Mouse (Mus musculus) hindbrain, embryonic 14.5 days (tissue): ENCODE results near the gene Wwc1. TPM values are rescaled to one million over a fixed set of nuclear protein-coding genes. Genes with fewer than 3 reads are reported as not detected.

Source experiments
- ATAC-seq: fragments of 200-750 bp; cut with Nextera tagmentation; 2 replicates; pipeline ENCODE4 v1.8.0; 2017; ENCODE audit warnings: moderate number of reproducible peaks, mild to moderate bottlenecking, moderate TSS enrichment, moderate library complexity; ENCODE audit not compliant: low FRiP score
- DNase-seq: peaks from one replicate; pipeline ENCODE4 v3.0.0-alpha.2; 2015; ENCODE audit warnings: low spot score
- H3K27ac ChIP-seq: fragments of 300-500 bp; sonication (generic); 2 replicates; pipeline ENCODE4 v1.5.1; 2014; ENCODE audit warnings: mild to moderate bottlenecking, moderate library complexity
- H3K27me3 ChIP-seq: fragments of 300-500 bp; sonication (generic); 2 replicates; pipeline ENCODE4 v1.6.1; 2014; ENCODE audit warnings: mild to moderate bottlenecking, low read length, mixed read lengths; ENCODE audit not compliant: control insufficient read depth, insufficient read depth
- H3K36me3 ChIP-seq: fragments of 300-500 bp; sonication (generic); replicated peaks from 2 replicates; pipeline ENCODE4 v1.6.1; 2014; ENCODE audit not compliant: control insufficient read depth, insufficient read depth
- H3K4me1 ChIP-seq: fragments of 300-500 bp; sonication (generic); replicated peaks from 2 replicates; pipeline ENCODE4 v1.6.1; 2014; ENCODE audit warnings: antibody characterized with exemption, low read length, mixed read lengths; ENCODE audit not compliant: control insufficient read depth, insufficient read depth
- H3K4me2 ChIP-seq: fragments of 300-500 bp; sonication (generic); replicated peaks from 2 replicates; pipeline ENCODE4 v1.6.1; 2014; ENCODE audit warnings: mild to moderate bottlenecking, moderate library complexity
- H3K4me3 ChIP-seq: fragments of 300-500 bp; sonication (generic); replicated peaks from 2 replicates; pipeline ENCODE4 v1.5.1; 2014; ENCODE audit warnings: mild to moderate bottlenecking, low read length
- H3K9ac ChIP-seq: fragments of 300-500 bp; sonication (generic); 2 replicates; pipeline ENCODE4 v1.6.1; 2014
- H3K9me3 ChIP-seq: fragments of 300-500 bp; sonication (generic); 2 replicates; pipeline ENCODE4 v1.6.1; 2016; ENCODE audit warnings: low read length; ENCODE audit not compliant: control insufficient read depth
- WGBS: fragments of 180-500 bp; shearing (Covaris S2); extraction: QIAGEN DNeasy Blood & Tissue Kit; methylation state at CpG from one replicate; pipeline ENCODE4 v1.1.7; 2014; 5-methylcytosine and 5-hydroxymethylcytosine counted together
- polyA plus RNA-seq: library from polyadenylated mRNA; unstranded; fragments of >200 nt; fragmentation: Nextera tagmentation; extraction: Ambion mirVana; gene quantifications from 2 replicates; pipeline ENCODE4 v1.2.1, GENCODE M21; 2014

Wwc1 gene
- 9.3 and 10.1 TPM in 2 replicates for polyA plus RNA-seq

DNA sequence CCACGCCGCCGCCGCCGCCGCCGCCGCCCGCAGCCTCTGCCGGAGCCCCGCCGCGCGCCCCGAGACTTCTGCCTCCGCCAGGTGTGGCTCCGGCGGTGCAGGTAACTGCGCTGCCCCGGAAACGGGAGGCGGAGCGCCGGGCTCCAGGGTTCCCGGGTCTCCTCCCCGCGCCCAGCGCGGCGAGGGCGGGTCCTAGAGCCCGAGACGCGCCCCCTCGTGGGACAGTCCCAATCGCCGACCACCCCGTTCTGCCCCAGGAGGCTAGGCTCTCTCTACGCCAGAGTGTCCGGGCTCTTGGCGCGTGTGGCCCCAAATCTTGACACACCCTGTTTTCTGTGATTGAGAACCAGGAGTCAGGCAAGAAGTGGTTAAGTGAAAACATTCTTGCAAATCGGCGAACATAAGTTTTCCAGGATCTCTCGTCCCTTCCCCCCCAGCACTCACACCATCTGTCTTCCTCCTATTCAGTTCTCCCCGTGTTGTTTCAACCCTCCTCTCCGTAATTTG, at the start of gene Wwc1:
TSS of gene Wwc1 (minus strand) at position 117 of the 507 bp plus-strand sequence.
- peak; percentile 70 for ATAC-seq
- peak; percentile 65 for DNase-seq
- WGBS, result under 1% methylated on average over 34 of the region's 47 CpGs
- H3K36me3 ChIP-seq, result no peaks in the 10 kb centered on the region
- H3K27ac ChIP-seq, result peak within 1 kb of the TSS; percentile 70
- H3K4me3 ChIP-seq, result peak within 1 kb of the TSS; percentile 78
- no peaks in the 10 kb centered on the region for H3K9me3 ChIP-seq
- peak within 1 kb of the TSS; percentile 68 for H3K4me2 ChIP-seq
- no peaks in the 10 kb centered on the region; the same call in 1 of the 2 replicates for H3K27me3 ChIP-seq
- H3K9ac ChIP-seq, result peak within 1 kb of the TSS; percentile 73
- peaks cover 23% of the 10 kb centered on the region for H3K4me1 ChIP-seq

DNA sequence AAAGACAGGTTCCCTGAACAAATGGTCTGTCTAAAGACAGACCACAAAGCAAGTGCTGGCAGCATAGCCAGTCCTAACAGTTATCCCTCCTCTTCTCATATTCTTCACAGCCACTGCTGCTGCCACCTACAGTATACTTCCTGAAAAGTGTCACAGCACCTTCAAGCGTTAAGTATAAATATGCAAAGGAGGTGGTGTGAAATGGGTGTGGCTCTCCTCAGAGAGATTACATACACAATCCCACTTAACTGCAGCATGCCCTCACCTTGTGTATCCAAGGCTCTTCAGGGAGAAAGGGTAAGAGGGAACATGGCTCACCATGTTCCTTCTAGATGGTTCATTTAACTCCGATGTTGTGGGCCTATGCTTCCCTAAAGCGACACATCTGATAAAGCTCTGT, 39.7 kb upstream of the Wwc1 start:
- Histone ChIP-seq H3K9ac (no peak overlapping the region), H3K4me3 (no peak overlapping the region), H3K4me1 (no peaks in the 10 kb centered on the region), H3K9me3 (0 out of 2 replicates have a peak, but pooled peaks cover 5% of the 10 kb centered on the region), H3K27me3 (no peaks in the 10 kb centered on the region), H3K36me3 (peaks cover 30% of the 10 kb centered on the region), H3K27ac (no peak overlapping the region), H3K4me2 (no peak overlapping the region)
- WGBS, result 69% methylated on average over 3 of the region's 3 CpGs
- DNase-seq (no peak), ATAC-seq (no peak)

DNA sequence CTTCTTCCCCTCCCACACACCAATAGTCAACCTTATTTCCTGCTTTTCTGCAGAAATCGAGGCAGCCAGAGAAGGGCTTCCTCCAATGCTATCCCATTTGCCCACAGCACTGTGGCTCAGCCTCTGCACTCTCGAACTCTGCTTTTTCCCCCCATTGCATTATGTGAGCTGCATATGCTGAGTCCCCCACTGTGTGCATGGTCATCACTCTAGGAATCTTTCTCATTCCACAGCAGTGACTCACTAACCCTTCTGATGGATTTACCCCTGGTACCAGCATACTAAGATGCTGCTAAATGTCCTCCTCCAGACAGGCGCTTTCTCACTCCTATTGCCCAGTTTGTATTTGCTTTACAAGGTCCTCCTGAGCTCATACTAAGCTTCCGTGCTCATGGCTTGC, 32.9 kb upstream of the Wwc1 start:
- Histone ChIP-seq H3K27me3 (no peaks in the 10 kb centered on the region), H3K9ac (no peak overlapping the region), H3K36me3 (peaks cover 10% of the 10 kb centered on the region), H3K4me2 (no peak overlapping the region), H3K4me1 (0 out of 2 replicates have a peak, but pooled peaks cover 3% of the 10 kb centered on the region), H3K4me3 (no peak overlapping the region), H3K27ac (no peak overlapping the region), H3K9me3 (no peaks in the 10 kb centered on the region)
- WGBS, result 87% methylated on average over 4 of the region's 4 CpGs
- DNase-seq (no peak), ATAC-seq (no peak)

DNA sequence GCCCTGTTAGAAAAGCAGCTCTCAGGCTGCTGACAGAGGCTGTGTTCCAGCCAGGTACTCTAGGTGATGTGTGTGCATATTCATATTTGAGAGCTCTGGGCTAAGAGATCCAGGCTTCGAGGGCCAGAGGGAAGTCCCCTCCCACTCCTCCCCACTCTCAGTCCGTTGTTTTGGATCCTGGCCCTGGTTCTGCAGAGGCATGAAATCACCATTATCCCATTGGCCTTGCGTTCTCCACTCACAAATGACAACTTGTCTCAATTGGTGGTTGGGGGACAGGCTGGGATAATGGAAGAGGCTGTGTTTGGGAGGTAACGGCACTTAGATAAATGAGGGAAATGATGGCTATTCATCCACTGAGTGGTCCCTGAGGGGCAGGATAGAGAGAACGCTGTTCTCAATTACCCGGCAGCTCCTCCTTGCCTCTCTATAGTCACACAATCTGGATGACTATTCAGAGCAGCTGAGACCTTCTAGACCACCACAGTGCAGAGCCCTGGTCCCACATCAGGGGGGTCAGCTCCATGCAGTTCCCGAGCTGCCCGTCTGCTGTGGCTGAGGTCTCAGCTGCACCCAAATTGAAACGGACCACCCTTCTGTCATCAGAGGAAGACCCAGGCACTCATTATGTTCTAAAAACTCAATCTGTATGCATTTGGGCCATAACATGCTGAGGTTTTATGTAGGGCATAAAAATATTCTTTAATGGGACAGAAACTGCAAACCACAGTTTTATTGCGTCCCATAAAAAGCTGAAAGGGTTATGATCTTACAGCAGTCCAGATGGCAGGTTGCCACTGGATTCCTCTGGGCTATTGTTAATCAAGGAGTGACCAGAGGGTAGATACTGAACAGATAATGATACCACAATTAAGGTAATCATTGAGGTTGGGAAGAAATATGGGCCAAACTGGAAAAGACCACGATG, 29.2 kb upstream of the Wwc1 start:
- Histone ChIP-seq H3K27ac (no peak overlapping the region; the same call in 1 of the 2 replicates), H3K4me2 (no peak overlapping the region), H3K4me1 (0 out of 2 replicates have a peak, but pooled peaks cover 3% of the 10 kb centered on the region), H3K9ac (no peak overlapping the region), H3K4me3 (no peak overlapping the region), H3K9me3 (no peaks in the 10 kb centered on the region), H3K36me3 (peaks cover 31% of the 10 kb centered on the region), H3K27me3 (no peaks in the 10 kb centered on the region)
- DNase-seq (no peak), ATAC-seq (peak; percentile 74)
- WGBS, result 24% methylated on average over 11 of the region's 11 CpGs

DNA sequence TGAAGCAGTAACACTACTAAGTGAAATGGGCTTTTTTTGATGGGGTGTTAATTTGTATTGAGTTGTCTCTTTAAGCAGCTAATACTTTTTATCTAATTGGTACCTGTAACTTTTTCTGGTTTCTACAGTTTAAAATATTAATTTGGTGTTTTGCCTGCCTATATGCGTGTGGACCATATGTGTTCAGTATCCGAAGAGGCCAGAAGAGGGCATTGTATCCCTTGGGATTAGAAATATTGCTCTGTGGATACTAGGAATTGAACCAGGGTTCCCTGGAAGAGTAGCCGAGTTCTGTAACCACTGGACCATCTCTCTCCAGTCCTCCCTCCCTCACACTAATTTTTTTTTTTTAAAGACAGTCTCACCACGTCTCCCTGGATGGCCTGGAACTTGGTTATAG, 22.6 kb upstream of the Wwc1 start:
- Histone ChIP-seq H3K27me3 (no peaks in the 10 kb centered on the region), H3K9ac (no peak overlapping the region), H3K27ac (no peak overlapping the region), H3K36me3 (peaks cover 18% of the 10 kb centered on the region), H3K4me2 (no peak overlapping the region), H3K4me1 (peaks cover 20% of the 10 kb centered on the region), H3K9me3 (no peaks in the 10 kb centered on the region), H3K4me3 (no peak overlapping the region)
- DNase-seq, result no peak
- ATAC-seq, result no peak
- 44% methylated on average over 4 of the region's 4 CpGs for WGBS

DNA sequence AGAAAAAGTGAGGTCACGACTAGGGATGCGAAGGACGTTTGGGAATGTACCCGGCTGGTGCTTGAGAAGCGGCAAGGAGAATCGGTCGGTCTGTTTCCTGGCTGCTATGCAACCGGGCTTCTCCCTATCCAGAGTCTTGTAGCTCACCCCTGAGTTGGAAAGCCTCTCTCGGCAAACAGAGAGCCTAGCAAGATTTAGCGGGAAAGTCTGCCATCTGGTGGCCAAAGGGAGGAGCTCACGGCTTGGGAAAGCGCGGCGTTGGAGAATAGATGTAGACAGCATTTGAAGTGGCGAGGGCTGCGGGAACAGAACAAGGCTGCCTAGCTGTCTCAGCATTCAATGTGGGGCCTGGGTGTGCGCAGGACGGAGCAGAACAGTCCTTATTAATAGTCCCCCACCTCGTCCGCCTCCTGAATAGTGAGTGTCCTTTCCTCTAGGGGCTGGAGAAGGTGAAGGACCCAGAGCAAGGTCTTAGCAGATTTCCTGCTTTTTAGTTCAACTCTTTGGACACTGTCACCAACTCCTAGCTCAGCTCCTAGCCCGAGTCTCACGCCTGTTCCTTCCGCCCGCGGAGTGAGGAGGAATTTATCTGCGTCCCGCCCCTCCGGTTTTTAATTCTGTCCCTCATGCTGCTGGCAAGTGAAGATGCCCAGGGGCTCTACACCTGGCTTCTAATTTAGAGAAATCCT, 21.1 kb upstream of the Wwc1 start:
- H3K36me3 ChIP-seq, result 0 out of 2 replicates have a peak, but pooled peaks cover 9% of the 10 kb centered on the region
- 4% methylated on average over 28 of the region's 28 CpGs for WGBS
- peak; percentile 87 for ATAC-seq

DNA sequence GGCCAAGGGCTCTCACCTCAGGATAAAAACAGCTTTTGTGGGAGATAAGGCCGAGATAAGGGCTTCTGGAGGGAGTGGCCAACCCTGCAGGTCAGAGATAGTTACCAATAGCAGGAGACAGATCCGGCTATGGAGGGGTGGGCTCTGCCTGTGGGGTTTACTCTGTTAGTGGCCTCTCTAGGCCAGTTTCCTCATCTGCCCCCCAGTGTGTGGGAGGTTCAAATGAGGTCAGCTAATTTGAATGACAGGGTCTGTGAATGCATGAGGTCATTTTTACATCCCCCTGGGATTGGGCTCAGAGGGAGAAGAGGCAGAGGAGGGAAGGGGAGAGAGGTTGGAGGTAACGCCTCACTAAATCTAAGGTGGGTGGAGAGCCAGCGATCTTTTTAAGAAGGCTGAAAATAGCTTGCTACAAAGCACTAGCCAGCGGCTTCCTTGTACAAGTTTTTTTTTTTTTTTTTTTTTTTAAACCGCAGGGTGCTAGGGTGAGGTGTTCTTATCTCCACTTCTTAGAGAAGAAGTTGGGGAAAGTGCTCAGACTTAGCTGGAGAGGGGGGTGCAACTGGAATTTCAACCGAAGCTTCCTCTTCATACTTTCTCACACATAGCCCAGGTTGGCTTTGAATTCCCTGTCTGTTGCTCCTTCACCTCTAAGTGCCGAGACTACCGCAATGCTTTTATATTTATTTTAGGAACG, 20.4 kb upstream of the Wwc1 start:
- no peak overlapping the region for H3K9ac ChIP-seq
- no peak for ATAC-seq
- no peaks in the 10 kb centered on the region for H3K27me3 ChIP-seq
- peak overlapping the region; percentile 45 for H3K4me2 ChIP-seq
- peaks cover 20% of the 10 kb centered on the region for H3K4me1 ChIP-seq
- DNase-seq, result no peak
- H3K27ac ChIP-seq, result no peak overlapping the region
- H3K36me3 ChIP-seq, result 0 out of 2 replicates have a peak, but pooled peaks cover 3% of the 10 kb centered on the region
- H3K9me3 ChIP-seq, result no peaks in the 10 kb centered on the region
- H3K4me3 ChIP-seq, result 0 out of 2 replicates have a peak overlapping the region, but pooled peaks have one; percentile 7
- WGBS, result 5% methylated on average over 10 of the region's 10 CpGs

More for the DNA sequence above, 21.1 kb upstream of the Wwc1 start:
- Histone ChIP-seq H3K27me3 (no peaks in the 10 kb centered on the region), H3K4me3 (0 out of 2 replicates have a peak overlapping the region, but pooled peaks have one; percentile 7), H3K4me1 (peaks cover 20% of the 10 kb centered on the region), H3K27ac (no peak overlapping the region), H3K9me3 (no peaks in the 10 kb centered on the region), H3K4me2 (peak overlapping the region; percentile 45), H3K9ac (no peak overlapping the region)
- peak; percentile 99 for DNase-seq

DNA sequence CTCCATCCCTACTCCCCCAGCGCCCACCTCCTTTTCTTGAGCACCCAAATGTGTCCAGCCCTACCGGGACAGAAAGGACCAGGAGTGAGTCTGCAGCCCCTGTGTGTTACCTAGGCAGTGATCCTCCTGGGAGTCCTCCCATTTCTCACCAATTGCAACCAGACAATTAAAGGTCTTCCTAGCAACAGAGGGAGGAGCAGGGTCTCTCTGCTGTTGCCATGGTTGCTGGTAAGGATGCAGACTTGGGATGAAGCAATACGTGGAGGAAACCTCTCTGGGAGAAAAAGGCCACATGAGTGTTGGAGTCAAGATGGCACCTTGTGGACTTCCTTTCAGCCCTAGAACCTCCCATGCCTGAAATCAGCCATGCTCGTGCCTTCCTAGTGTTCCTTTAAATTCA, 19.7 kb upstream of the Wwc1 start:
- Histone ChIP-seq H3K36me3 (0 out of 2 replicates have a peak, but pooled peaks cover 1% of the 10 kb centered on the region), H3K9ac (no peak overlapping the region), H3K4me3 (no peak overlapping the region), H3K4me2 (no peak overlapping the region), H3K4me1 (peaks cover 20% of the 10 kb centered on the region), H3K27me3 (no peaks in the 10 kb centered on the region), H3K9me3 (no peaks in the 10 kb centered on the region), H3K27ac (no peak overlapping the region)
- WGBS, result 12% methylated on average over 4 of the region's 4 CpGs
- 0 out of 2 replicates have a peak, but pooled peaks have one; percentile 35 for ATAC-seq
- no peak for DNase-seq
